In the genomic region with DNA sequence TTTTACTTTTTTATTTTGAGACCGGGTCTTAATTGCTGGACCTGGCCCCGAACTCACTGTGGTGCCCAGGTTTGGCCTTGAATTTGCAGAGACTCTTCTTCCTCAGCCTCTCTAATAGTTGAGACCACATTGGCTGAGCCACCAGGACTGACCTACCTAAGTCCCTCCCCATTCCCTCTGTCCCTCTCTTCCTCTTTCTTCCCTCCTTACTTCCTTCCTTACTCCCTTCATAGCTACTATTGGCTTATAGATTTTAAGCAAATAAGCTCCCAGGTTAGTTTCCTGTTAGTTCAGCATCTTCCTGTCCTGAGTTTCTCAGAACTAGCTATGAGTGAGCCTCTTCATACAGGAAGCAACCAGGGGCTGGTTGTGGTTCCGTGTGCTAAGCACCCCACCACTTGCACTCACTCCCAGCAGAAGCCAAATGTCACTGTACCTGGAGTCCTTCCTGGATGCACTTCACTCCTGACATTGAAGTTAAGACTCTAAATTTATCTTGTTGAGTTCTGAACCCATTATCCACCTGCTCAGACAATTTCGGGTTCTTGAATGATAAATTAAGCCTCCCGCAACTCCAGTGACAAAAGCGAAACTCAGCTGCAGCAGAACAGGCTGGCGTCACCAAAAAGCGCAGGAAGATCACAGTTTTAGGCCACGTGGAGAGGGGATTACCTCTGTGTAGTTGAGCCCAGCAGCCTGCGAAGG, we compare ENCODE assay signal across 22 mouse cellular contexts. TPM values are rescaled to one million over a fixed set of nuclear protein-coding genes. Genes with fewer than 3 reads are reported as not detected.
A peak's percentile ranks its signal among the peaks of the same experiment; 100 is the strongest.
DNase-seq lines count a peak whose midpoint lies in the region; ATAC-seq and TF ChIP-seq lines count a peak whose summit lies in the region.
"Had no signal": no experiment of that assay in that cellular context is flagged by ENCODE, and none has a peak within 500 bp of the region (broad histone marks: within the 10 kb centered on the region; RNA-seq: fewer than 3 reads in every experiment).

No protein-coding gene starts in this region.

- no peak overlapping the region for H3K9ac ChIP-seq in forebrain, embryonic 14.5 days (ENCODE audit: low read length)
- H3K9ac ChIP-seq: forebrain, postnatal 0 days; hindbrain, embryonic 13.5 days; limb, embryonic 13.5 days; liver, embryonic 15.5 days; midbrain, embryonic 15.5 days; neural tube, embryonic 13.5 days had no signal

- no peaks in the 10 kb centered on the region for H3K79me2 ChIP-seq in myocyte (ENCODE audit: control insufficient read depth, insufficient read depth)

- H3K36me3 ChIP-seq in myocyte (ENCODE audit: control insufficient read depth, insufficient read depth): no peaks in the 10 kb centered on the region
- H3K36me3 ChIP-seq in forebrain, embryonic 14.5 days (ENCODE audit: control insufficient read depth, insufficient read depth, low read length): no peaks in the 10 kb centered on the region
- no peaks in the 10 kb centered on the region for H3K36me3 ChIP-seq in limb, embryonic 10.5 days
- H3K36me3 ChIP-seq: hindbrain, embryonic 13.5 days; limb, embryonic 13.5 days; liver, embryonic 15.5 days; midbrain, embryonic 15.5 days; neural tube, embryonic 13.5 days had no signal

- H3K27ac ChIP-seq in forebrain, embryonic 14.5 days (ENCODE audit: low read depth, low read length): no peak overlapping the region
- H3K27ac ChIP-seq in limb, embryonic 10.5 days: no peak overlapping the region
- H3K27ac ChIP-seq: gastrocnemius, adult 2 months; hindbrain, embryonic 13.5 days; left cerebral cortex, adult 2 months; limb, embryonic 13.5 days; liver, embryonic 15.5 days; midbrain, embryonic 15.5 days; neural tube, embryonic 13.5 days had no signal

- peak overlapping the region; percentile 34 for H3K4me2 ChIP-seq in myocyte (ENCODE audit: low read depth)
- H3K4me2 ChIP-seq in forebrain, embryonic 14.5 days (ENCODE audit: low read length): no peak overlapping the region
- H3K4me2 ChIP-seq: hindbrain, embryonic 13.5 days; limb, embryonic 13.5 days; liver, embryonic 15.5 days; midbrain, embryonic 15.5 days; neural tube, embryonic 13.5 days had no signal

- H3K27me3 ChIP-seq in myocyte (ENCODE audit: control insufficient read depth, insufficient read depth, insufficient read length): peaks cover 6% of the 10 kb centered on the region
- H3K27me3 ChIP-seq in forebrain, embryonic 14.5 days (replicated peaks; ENCODE audit: control insufficient read depth, insufficient read depth, low read length): no peaks in the 10 kb centered on the region
- no peaks in the 10 kb centered on the region for H3K27me3 ChIP-seq in limb, embryonic 10.5 days (ENCODE audit: low read depth, poor library complexity, severe bottlenecking)
- H3K27me3 ChIP-seq: hindbrain, embryonic 13.5 days; liver, embryonic 15.5 days; midbrain, embryonic 15.5 days; neural tube, embryonic 13.5 days had no signal

- no peak overlapping the region for H3ac ChIP-seq in myocyte (ENCODE audit: control insufficient read depth, insufficient read length)

- no peaks in the 10 kb centered on the region for H3K9me3 ChIP-seq in forebrain, embryonic 14.5 days (replicated peaks; ENCODE audit: control insufficient read depth, low read length)
- H3K9me3 ChIP-seq in limb, embryonic 10.5 days (replicated peaks): no peaks in the 10 kb centered on the region
- H3K9me3 ChIP-seq: hindbrain, embryonic 13.5 days; limb, embryonic 13.5 days; liver, embryonic 15.5 days; midbrain, embryonic 15.5 days; neural tube, embryonic 13.5 days had no signal

- H3K4me1 ChIP-seq in forebrain, embryonic 14.5 days (ENCODE audit: control insufficient read depth, insufficient read depth, low read length): peaks cover under 1% of the 10 kb centered on the region; the same call in 1 of the 2 replicates
- peaks cover 1% of the 10 kb centered on the region; the same call in 1 of the 2 replicates for H3K4me1 ChIP-seq in limb, embryonic 10.5 days
- H3K4me1 ChIP-seq: liver, embryonic 15.5 days had no signal

- WGBS in forebrain, embryonic 14.5 days: 89% methylated on average over 10 of the region's 10 CpGs
- WGBS in limb, embryonic 10.5 days: 89% methylated on average over 10 of the region's 10 CpGs

- TF ChIP-seq POLR2A in myocyte (IDR thresholded peaks at IDR 0.05; ENCODE audit: insufficient read length, low read depth): no peak

- no peak for ATAC-seq in forebrain, embryonic 14.5 days
- ATAC-seq: forebrain, postnatal 0 days; intestine, postnatal 0 days; midbrain, embryonic 15.5 days had no signal

- H3K4me3 ChIP-seq in myocyte: no peak overlapping the region
- no peak overlapping the region for H3K4me3 ChIP-seq in forebrain, embryonic 14.5 days (ENCODE audit: low read depth, low read length)
- H3K4me3 ChIP-seq in limb, embryonic 10.5 days: no peak overlapping the region
- H3K4me3 ChIP-seq: gastrocnemius, adult 2 months; heart, adult 2 months; hindbrain, embryonic 13.5 days; left cerebral cortex, adult 2 months; limb, embryonic 13.5 days; liver, embryonic 15.5 days; midbrain, embryonic 15.5 days; neural tube, embryonic 13.5 days had no signal

- peak; percentile 48 to 58 for DNase-seq in spleen, postnatal 36 days (ENCODE audit: low spot score in 2 of 2)
- DNase-seq in spleen, adult 12 weeks (ENCODE audit: low spot score): no peak
- DNase-seq in brain, adult 2 months (ENCODE audit: low read depth, low spot score): peak; percentile 53
- DNase-seq in forebrain, embryonic 14.5 days (ENCODE audit: low spot score): no peak
- no peak for DNase-seq in layer of hippocampus, adult 9-11 months
- no peak for DNase-seq in left cerebral cortex, adult 18-20 months (ENCODE audit: low spot score in 2 of 2)
- DNase-seq in limb, embryonic 10.5 days (ENCODE audit: low spot score): no peak
- DNase-seq: adrenal gland, postnatal 36 days; cerebellum, postnatal 14 days; forebrain, postnatal 0 days; gastrocnemius, adult 2 months; heart, adult 2 months; kidney, postnatal 25 days; retina, postnatal 1 day had no signal

TF ChIP-seq in myocyte, 11 proteins besides CTCF, POLR2A, EP300 and RAD21:
- TF ChIP-seq REST (IDR thresholded peaks at IDR 0.05; ENCODE audit: insufficient read depth, insufficient read length) (no peak), USF1 (IDR thresholded peaks at IDR 0.05; ENCODE audit: low read depth) (no peak), MYOG (IDR thresholded peaks at IDR 0.05; ENCODE audit: control insufficient read depth in 1 of 3, insufficient read depth in 1 of 3, insufficient read length in 2 of 3, low read depth in 2 of 3) (no peak), TCF12 (IDR thresholded peaks at IDR 0.05; ENCODE audit: insufficient read depth, poor library complexity, severe bottlenecking) (no peak), MAX (IDR thresholded peaks at IDR 0.05; ENCODE audit: low read depth) (no peak), TCF3 (IDR thresholded peaks at IDR 0.05; ENCODE audit: insufficient read length, low read depth) (no peak), POLR2AphosphoS2 (IDR thresholded peaks at IDR 0.05; ENCODE audit: insufficient read length, low read depth) (no peak), MYOD1 (IDR thresholded peaks at IDR 0.05; ENCODE audit: control insufficient read depth in 1 of 3, insufficient read length in 2 of 3, low read depth in 2 of 3) (no peak), SRF (IDR thresholded peaks at IDR 0.05; ENCODE audit: control insufficient read depth, insufficient read length, low read depth) (no peak), E2F4 (IDR thresholded peaks at IDR 0.05; ENCODE audit: insufficient read depth) (no peak), CEBPB (IDR thresholded peaks at IDR 0.05; ENCODE audit: insufficient read depth, poor library complexity, severe bottlenecking) (no peak)

RNA-seq across cellular contexts. Expression of gene Ppp1r16b, which starts 41.7 kb away (rescaled TPM):
- polyA plus RNA-seq in myocyte (2012; fragmentation: generic; extraction: Trizol): 0.05 TPM
- polyA plus RNA-seq in forebrain, embryonic 14.5 days (2014; fragmentation: Nextera tagmentation; extraction: Ambion mirVana): 12.4 and 18.4 TPM in 2 replicates
- 100 to 1,000 TPM; 124 to 132 TPM for total RNA-seq in left cerebral cortex, adult 18-20 months (2021)
- polyA plus RNA-seq in limb, embryonic 10.5 days (2016; fragmentation: Nextera tagmentation; extraction: Ambion mirVana): 4.4 TPM in 2 replicates

Comparison
In these comparisons a context has a peak if more than half of its experiments do, and no peak if none do; other contexts are left out.
1. DNase-seq: peak in spleen, postnatal 36 days (2 of 2) and brain, adult 2 months (single experiment); none in spleen, adult 12 weeks (single experiment), forebrain, embryonic 14.5 days (single experiment), layer of hippocampus, adult 9-11 months (single experiment), left cerebral cortex, adult 18-20 months (0 of 2) and limb, embryonic 10.5 days (single experiment).